Mouse (Mus musculus) hindbrain, embryonic 13.5 days (tissue): ENCODE results near the gene Cntnap4. TPM values are rescaled to one million over a fixed set of nuclear protein-coding genes. Genes with fewer than 3 reads are reported as not detected.
"Not testable (repeated sequence)": the region's sequence is repeated elsewhere in the genome, so short reads cannot be mapped to it uniquely, and the experiment has no call there.

Source experiments
- ATAC-seq: fragments of 200-750 bp; cut with Nextera tagmentation; 2 replicates; pipeline ENCODE4 v1.8.0; 2017; ENCODE audit warnings: moderate TSS enrichment; ENCODE audit not compliant: low FRiP score
- H3K27ac ChIP-seq: fragments of 300-500 bp; sonication (generic); 2 replicates; pipeline ENCODE4 v1.5.1; 2015; ENCODE audit warnings: inconsistent platforms, mild to moderate bottlenecking, moderate library complexity
- H3K27me3 ChIP-seq: fragments of 300-500 bp; sonication (generic); 2 replicates; pipeline ENCODE4 v1.6.1; 2015; ENCODE audit warnings: mild to moderate bottlenecking, inconsistent platforms
- H3K36me3 ChIP-seq: fragments of 300-500 bp; sonication (generic); 2 replicates; pipeline ENCODE4 v1.6.1; 2015; ENCODE audit warnings: mild to moderate bottlenecking, inconsistent platforms
- H3K4me1 ChIP-seq: fragments of 300-500 bp; sonication (generic); replicated peaks from 2 replicates; pipeline ENCODE4 v1.6.1; 2015; ENCODE audit warnings: inconsistent platforms
- H3K4me2 ChIP-seq: fragments of 300-500 bp; sonication (generic); 2 replicates; pipeline ENCODE4 v1.6.1; 2015; ENCODE audit warnings: inconsistent platforms, mild to moderate bottlenecking, moderate library complexity
- H3K4me3 ChIP-seq: fragments of 300-500 bp; sonication (generic); 2 replicates; pipeline ENCODE4 v1.5.1; 2015; ENCODE audit warnings: mild to moderate bottlenecking, inconsistent platforms
- H3K9ac ChIP-seq: fragments of 300-500 bp; sonication (generic); 2 replicates; pipeline ENCODE4 v1.6.1; 2015; ENCODE audit warnings: mild to moderate bottlenecking, inconsistent platforms
- H3K9me3 ChIP-seq: fragments of 300-500 bp; sonication (generic); 2 replicates; pipeline ENCODE4 v1.6.1; 2016; ENCODE audit warnings: inconsistent platforms
- WGBS: fragments of 180-500 bp; shearing (Covaris S2); methylation state at CpG from one replicate; pipeline ENCODE4 v1.1.7; 2015; 5-methylcytosine and 5-hydroxymethylcytosine counted together
- polyA plus RNA-seq: library from polyadenylated mRNA; unstranded; fragments of >200 nt; fragmentation: Nextera tagmentation; extraction: Ambion mirVana; gene quantifications from 2 replicates; pipeline ENCODE4 v1.2.1, GENCODE M21; 2015

The Cntnap4 gene
- polyA plus RNA-seq, 1 experiment from 2014 or later = 15.5 TPM

GRCm38 (mm10) chr8:112743331-112743730 lies 173.5 kb downstream of the Cntnap4 start:
- H3K9me3 ChIP-seq = no peaks in the 10 kb centered on the region
- H3K4me3 ChIP-seq = no peak overlapping the region
- no peak overlapping the region for H3K27ac ChIP-seq
- ATAC-seq = no peak
- no peaks in the 10 kb centered on the region for H3K36me3 ChIP-seq
- 97% methylated on average over 4 of the region's 4 CpGs for WGBS
- no peaks in the 10 kb centered on the region for H3K4me1 ChIP-seq
- H3K4me2 ChIP-seq = no peak overlapping the region
- no peak overlapping the region for H3K9ac ChIP-seq
- H3K27me3 ChIP-seq = no peaks in the 10 kb centered on the region

GRCm38 (mm10) chr8:112747296-112747695 lies 177.5 kb downstream of the Cntnap4 start:
- 83% methylated on average over 5 of the region's 5 CpGs for WGBS

GRCm38 (mm10) chr8:112755171-112755570 lies 185.3 kb downstream of the Cntnap4 start:
- Histone ChIP-seq H3K9me3 (no peaks in the 10 kb centered on the region), H3K4me3 (no peak overlapping the region), H3K27ac (no peak overlapping the region), H3K9ac (no peak overlapping the region), H3K36me3 (no peaks in the 10 kb centered on the region), H3K27me3 (no peaks in the 10 kb centered on the region), H3K4me2 (no peak overlapping the region), H3K4me1 (no peaks in the 10 kb centered on the region)
- WGBS = 84% methylated on average over 4 of the region's 4 CpGs
- ATAC-seq = no peak

More at GRCm38 (mm10) chr8:112747296-112747695, 177.5 kb downstream of the Cntnap4 start:
- H3K36me3 ChIP-seq = no peaks in the 10 kb centered on the region
- no peak overlapping the region for H3K4me3 ChIP-seq
- no peaks in the 10 kb centered on the region for H3K4me1 ChIP-seq
- H3K27me3 ChIP-seq = no peaks in the 10 kb centered on the region
- no peak overlapping the region for H3K4me2 ChIP-seq
- H3K9ac ChIP-seq = peak overlapping the region; percentile 24; the same call in 1 of the 2 replicates
- no peak overlapping the region for H3K27ac ChIP-seq
- H3K9me3 ChIP-seq = no peaks in the 10 kb centered on the region
- no peak for ATAC-seq

GRCm38 (mm10) chr8:112803058-112803457 lies 233.2 kb downstream of the Cntnap4 start:
- Histone ChIP-seq H3K4me2 (no peak overlapping the region), H3K9me3 (no peaks in the 10 kb centered on the region), H3K27ac (no peak overlapping the region), H3K4me3 (no peak overlapping the region), H3K4me1 (no peaks in the 10 kb centered on the region), H3K9ac (no peak overlapping the region), H3K27me3 (no peaks in the 10 kb centered on the region), H3K36me3 (peaks cover 8% of the 10 kb centered on the region)
- no peak for ATAC-seq
- WGBS = 93% methylated on average over 17 of the region's 17 CpGs

GRCm38 (mm10) chr8:112809382-112809781 lies 239.5 kb downstream of the Cntnap4 start:
- ATAC-seq = no peak
- Histone ChIP-seq H3K9ac (no peak overlapping the region), H3K27me3 (no peaks in the 10 kb centered on the region), H3K4me1 (no peaks in the 10 kb centered on the region), H3K4me3 (no peak overlapping the region), H3K9me3 (no peaks in the 10 kb centered on the region), H3K4me2 (no peak overlapping the region), H3K27ac (no peak overlapping the region), H3K36me3 (no peaks in the 10 kb centered on the region)
- WGBS = 64% methylated on average over 4 of the region's 6 CpGs

- H3K4me2 ChIP-seq = no peak overlapping the region
- no peaks in the 10 kb centered on the region for H3K9me3 ChIP-seq
- H3K4me1 ChIP-seq = no peaks in the 10 kb centered on the region
- no peak overlapping the region for H3K27ac ChIP-seq
- no peak overlapping the region for H3K9ac ChIP-seq
- whole genome bisulfite sequencing = 86% methylated on average over 2 of the region's 2 CpGs
- H3K27me3 ChIP-seq = no peaks in the 10 kb centered on the region
- H3K36me3 ChIP-seq = peaks cover 5% of the 10 kb centered on the region; the same call in 1 of the 2 replicates
- H3K4me3 ChIP-seq = no peak overlapping the region
- ATAC-seq = no peak
These were observed 271.2 kb downstream of the Cntnap4 start for GRCm38 (mm10) chr8:112841057-112841456.

- WGBS = 91% methylated on average over 1 of the region's 1 CpGs
- not testable (repeated sequence) for H3K9ac ChIP-seq, H3K4me1 ChIP-seq, ATAC-seq, H3K9me3 ChIP-seq, H3K4me2 ChIP-seq, H3K27me3 ChIP-seq, H3K36me3 ChIP-seq, H3K27ac ChIP-seq, H3K4me3 ChIP-seq
These were observed 279.7 kb downstream of the Cntnap4 start for GRCm38 (mm10) chr8:112849541-112849940.

- Histone ChIP-seq H3K9ac (no peak overlapping the region), H3K27me3 (no peaks in the 10 kb centered on the region), H3K4me1 (peaks cover 21% of the 10 kb centered on the region), H3K27ac (peak overlapping the region; percentile 55), H3K4me3 (no peak overlapping the region), H3K4me2 (peak overlapping the region; percentile 18; the same call in 1 of the 2 replicates), H3K9me3 (no peaks in the 10 kb centered on the region), H3K36me3 (no peaks in the 10 kb centered on the region)
- WGBS = 19% methylated on average over 8 of the region's 8 CpGs
- peak; percentile 86 for ATAC-seq
These were observed 336.7 kb downstream of the Cntnap4 start for GRCm38 (mm10) chr8:112906458-112907112.

- no peaks in the 10 kb centered on the region for H3K9me3 ChIP-seq
- no peak for ATAC-seq
- no peaks in the 10 kb centered on the region for H3K36me3 ChIP-seq
- no peaks in the 10 kb centered on the region for H3K27me3 ChIP-seq
- 56% methylated on average over 5 of the region's 5 CpGs for WGBS
- peaks cover 23% of the 10 kb centered on the region for H3K4me1 ChIP-seq
- H3K9ac ChIP-seq = no peak overlapping the region
- H3K27ac ChIP-seq = no peak overlapping the region
- no peak overlapping the region for H3K4me3 ChIP-seq
- H3K4me2 ChIP-seq = no peak overlapping the region
These were observed 339.7 kb downstream of the Cntnap4 start for GRCm38 (mm10) chr8:112909527-112909926.

- Histone ChIP-seq H3K4me1 (peaks cover 16% of the 10 kb centered on the region), H3K36me3 (no peaks in the 10 kb centered on the region), H3K9ac (no peak overlapping the region), H3K27me3 (no peaks in the 10 kb centered on the region), H3K4me3 (no peak overlapping the region), H3K27ac (peak overlapping the region; percentile 52; the same call in 1 of the 2 replicates), H3K9me3 (no peaks in the 10 kb centered on the region), H3K4me2 (no peak overlapping the region)
- no peak for ATAC-seq
These were observed 341.6 kb downstream of the Cntnap4 start for GRCm38 (mm10) chr8:112911422-112911821.

- Histone ChIP-seq H3K9ac (no peak overlapping the region), H3K27me3 (no peaks in the 10 kb centered on the region), H3K4me3 (no peak overlapping the region), H3K27ac (no peak overlapping the region), H3K4me2 (no peak overlapping the region), H3K9me3 (no peaks in the 10 kb centered on the region), H3K4me1 (peaks cover 8% of the 10 kb centered on the region; the same call in 1 of the 2 replicates), H3K36me3 (no peaks in the 10 kb centered on the region)
- no peak for ATAC-seq
These were observed 352.3 kb downstream of the Cntnap4 start for GRCm38 (mm10) chr8:112922151-112922550.

GRCm38 (mm10) chr8:112922789-112923188 lies 352.9 kb downstream of the Cntnap4 start:
- no peak overlapping the region for H3K9ac ChIP-seq
- no peaks in the 10 kb centered on the region for H3K27me3 ChIP-seq
- no peak overlapping the region for H3K4me2 ChIP-seq
- WGBS = 84% methylated on average over 5 of the region's 5 CpGs
- no peaks in the 10 kb centered on the region for H3K9me3 ChIP-seq
- H3K27ac ChIP-seq = no peak overlapping the region
- ATAC-seq = no peak
- no peaks in the 10 kb centered on the region for H3K36me3 ChIP-seq
- H3K4me3 ChIP-seq = no peak overlapping the region
- peaks cover 8% of the 10 kb centered on the region; the same call in 1 of the 2 replicates for H3K4me1 ChIP-seq
